Mouse (Mus musculus): ENCODE results near the gene Clcn2. TPM values are rescaled to one million over a fixed set of nuclear protein-coding genes. Genes with fewer than 3 reads are reported as not detected.

Gene Clcn2
- polyA plus RNA-seq, 1 experiment, result 5.8 TPM

- no peaks in the 10 kb centered on the region for H3K79me3 ChIP-seq (ENCODE audit: low read depth)
- no peaks in the 10 kb centered on the region for H3K27me3 ChIP-seq (ENCODE audit: control insufficient read depth, insufficient read depth, insufficient read length)
- H3K79me2 ChIP-seq (ENCODE audit: control insufficient read depth, insufficient read depth), result no peaks in the 10 kb centered on the region
- H3K4me3 ChIP-seq (ENCODE audit: insufficient read depth, poor library complexity, severe bottlenecking), result no peak overlapping the region
- TF ChIP-seq CEBPB (IDR thresholded peaks at IDR 0.05; ENCODE audit: low read depth) (no peak), MAX (IDR thresholded peaks at IDR 0.05) (no peak), CTCF (IDR thresholded peaks at IDR 0.05; ENCODE audit: control insufficient read depth, insufficient read depth, insufficient read length) (peak; percentile 21)
- no peak overlapping the region for H3ac ChIP-seq (ENCODE audit: control insufficient read depth, insufficient read length, low read depth)
- no peaks in the 10 kb centered on the region for H3K36me3 ChIP-seq (ENCODE audit: control insufficient read depth, insufficient read depth)
Observed at GRCm38 (mm10) chr16:20708939-20709734, 8.4 kb downstream of the Clcn2 start.

GRCm38 (mm10) chr16:20708220-20708938 is 9.2 kb downstream of the Clcn2 start:
- Histone ChIP-seq H3ac (ENCODE audit: control insufficient read depth, insufficient read length, low read depth) (no peak overlapping the region), H3K79me3 (ENCODE audit: low read depth) (no peaks in the 10 kb centered on the region), H3K79me2 (ENCODE audit: control insufficient read depth, insufficient read depth) (no peaks in the 10 kb centered on the region), H3K4me3 (ENCODE audit: insufficient read depth, poor library complexity, severe bottlenecking) (no peak overlapping the region), H3K27me3 (ENCODE audit: control insufficient read depth, insufficient read depth, insufficient read length) (no peaks in the 10 kb centered on the region), H3K36me3 (ENCODE audit: control insufficient read depth, insufficient read depth) (no peaks in the 10 kb centered on the region)
- TF ChIP-seq CTCF (IDR thresholded peaks at IDR 0.05; ENCODE audit: control insufficient read depth, insufficient read depth, insufficient read length) (no peak), USF1 (IDR thresholded peaks at IDR 0.05; ENCODE audit: low read depth) (no peak), FOSL1 (IDR thresholded peaks at IDR 0.05; ENCODE audit: insufficient read depth, low read length, poor library complexity, severe bottlenecking) (no peak), CEBPB (IDR thresholded peaks at IDR 0.05; ENCODE audit: low read depth) (no peak), MAX (IDR thresholded peaks at IDR 0.05) (no peak), MYOD1 (IDR thresholded peaks at IDR 0.05; ENCODE audit: control insufficient read depth, insufficient read length, low read depth) (no peak), MYOG (IDR thresholded peaks at IDR 0.05; ENCODE audit: control insufficient read depth, extremely low read depth, insufficient read length) (no peak)

DNA sequence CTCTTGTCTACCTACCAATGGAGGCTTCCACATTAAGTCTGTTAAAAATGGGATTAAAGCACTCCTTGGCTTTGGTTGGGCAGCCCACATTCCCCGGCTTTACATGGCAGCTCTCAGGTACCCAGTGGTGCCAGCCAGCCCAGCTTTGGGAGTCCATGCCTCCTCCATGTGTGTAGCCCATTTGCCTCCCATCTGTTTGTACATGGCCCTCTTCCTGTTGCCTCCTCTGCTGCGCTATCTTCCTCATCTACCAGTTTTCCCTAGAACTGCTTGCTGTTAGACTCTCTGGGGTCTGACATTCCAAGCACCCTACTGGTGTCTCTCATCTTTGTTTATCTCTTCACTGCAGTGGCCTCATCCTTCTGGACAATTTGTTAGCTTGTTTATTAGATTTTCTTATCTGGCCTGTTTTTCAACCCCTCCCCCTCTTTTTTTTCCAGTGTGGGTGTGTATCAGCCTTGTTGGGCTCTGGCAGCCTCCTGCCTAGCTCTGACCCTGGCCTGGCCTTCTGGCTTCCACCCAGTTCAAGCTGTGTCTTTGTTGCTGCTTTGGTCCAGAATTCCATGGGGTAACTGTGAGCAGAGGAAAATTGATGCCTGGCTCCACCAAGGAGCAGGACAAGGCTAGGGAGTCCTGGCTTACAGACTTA is 11.0 kb downstream of the Clcn2 start:
- Histone ChIP-seq H3K4me3 (ENCODE audit: insufficient read depth, poor library complexity, severe bottlenecking) (no peak overlapping the region), H3K79me2 (ENCODE audit: control insufficient read depth, insufficient read depth) (no peaks in the 10 kb centered on the region), H3ac (ENCODE audit: control insufficient read depth, insufficient read length, low read depth) (no peak overlapping the region), H3K79me3 (ENCODE audit: low read depth) (no peaks in the 10 kb centered on the region), H3K36me3 (ENCODE audit: control insufficient read depth, insufficient read depth) (no peaks in the 10 kb centered on the region), H3K27me3 (ENCODE audit: control insufficient read depth, insufficient read depth, insufficient read length) (no peaks in the 10 kb centered on the region)
- TF ChIP-seq MYOG (IDR thresholded peaks at IDR 0.05; ENCODE audit: control insufficient read depth, extremely low read depth, insufficient read length) (no peak), FOSL1 (IDR thresholded peaks at IDR 0.05; ENCODE audit: insufficient read depth, low read length, poor library complexity, severe bottlenecking) (no peak), MYOD1 (IDR thresholded peaks at IDR 0.05; ENCODE audit: control insufficient read depth, insufficient read length, low read depth) (no peak), CEBPB (IDR thresholded peaks at IDR 0.05; ENCODE audit: low read depth) (no peak), MAX (IDR thresholded peaks at IDR 0.05) (no peak), USF1 (IDR thresholded peaks at IDR 0.05; ENCODE audit: low read depth) (no peak), CTCF (IDR thresholded peaks at IDR 0.05; ENCODE audit: control insufficient read depth, insufficient read depth, insufficient read length) (no peak)

- no peaks in the 10 kb centered on the region for H3K27me3 ChIP-seq (ENCODE audit: control insufficient read depth, insufficient read depth, insufficient read length)
- H3K36me3 ChIP-seq (ENCODE audit: control insufficient read depth, insufficient read depth), result no peaks in the 10 kb centered on the region
- no peak overlapping the region for H3K4me3 ChIP-seq (ENCODE audit: insufficient read depth, poor library complexity, severe bottlenecking)
- H3ac ChIP-seq (ENCODE audit: control insufficient read depth, insufficient read length, low read depth), result no peak overlapping the region
- TF ChIP-seq MAX (IDR thresholded peaks at IDR 0.05) (no peak), MYOD1 (IDR thresholded peaks at IDR 0.05; ENCODE audit: control insufficient read depth, insufficient read length, low read depth) (no peak), MYOG (IDR thresholded peaks at IDR 0.05; ENCODE audit: control insufficient read depth, extremely low read depth, insufficient read length) (no peak), FOSL1 (IDR thresholded peaks at IDR 0.05; ENCODE audit: insufficient read depth, low read length, poor library complexity, severe bottlenecking) (no peak), USF1 (IDR thresholded peaks at IDR 0.05; ENCODE audit: low read depth) (no peak), CEBPB (IDR thresholded peaks at IDR 0.05; ENCODE audit: low read depth) (no peak), CTCF (IDR thresholded peaks at IDR 0.05; ENCODE audit: control insufficient read depth, insufficient read depth, insufficient read length) (no peak)
- no peaks in the 10 kb centered on the region for H3K79me3 ChIP-seq (ENCODE audit: low read depth)
- H3K79me2 ChIP-seq (ENCODE audit: control insufficient read depth, insufficient read depth), result no peaks in the 10 kb centered on the region
Observed at GRCm38 (mm10) chr16:20705786-20706185, 11.8 kb downstream of the Clcn2 start.

GRCm38 (mm10) chr16:20703699-20704400 is 13.7 kb downstream of the Clcn2 start:
- Histone ChIP-seq H3K4me3 (ENCODE audit: insufficient read depth, poor library complexity, severe bottlenecking) (no peak overlapping the region), H3ac (ENCODE audit: control insufficient read depth, insufficient read length, low read depth) (no peak overlapping the region), H3K79me2 (ENCODE audit: control insufficient read depth, insufficient read depth) (no peaks in the 10 kb centered on the region), H3K79me3 (ENCODE audit: low read depth) (no peaks in the 10 kb centered on the region), H3K27me3 (ENCODE audit: control insufficient read depth, insufficient read depth, insufficient read length) (no peaks in the 10 kb centered on the region), H3K36me3 (ENCODE audit: control insufficient read depth, insufficient read depth) (no peaks in the 10 kb centered on the region)
- TF ChIP-seq CEBPB (IDR thresholded peaks at IDR 0.05; ENCODE audit: low read depth), result no peak
- TF ChIP-seq MYOD1 (IDR thresholded peaks at IDR 0.05; ENCODE audit: control insufficient read depth, insufficient read length, low read depth), result no peak
- no peak for TF ChIP-seq USF1 (IDR thresholded peaks at IDR 0.05; ENCODE audit: low read depth)
- no peak for TF ChIP-seq CTCF (IDR thresholded peaks at IDR 0.05; ENCODE audit: control insufficient read depth, insufficient read depth, insufficient read length)
- no peak for TF ChIP-seq FOSL1 (IDR thresholded peaks at IDR 0.05; ENCODE audit: insufficient read depth, low read length, poor library complexity, severe bottlenecking)
- TF ChIP-seq MAX (IDR thresholded peaks at IDR 0.05), result no peak
- TF ChIP-seq MYOG (IDR thresholded peaks at IDR 0.05; ENCODE audit: control insufficient read depth, extremely low read depth, insufficient read length), result no peak
